20 mouse cellular contexts compared by ENCODE assay signal in genomic region chr8:10199301-10199700, GRCm38 (mm10). TPM values are rescaled to one million over a fixed set of nuclear protein-coding genes. Genes with fewer than 3 reads are reported as not detected.
A peak's percentile ranks its signal among the peaks of the same experiment; 100 is the strongest.
DNase-seq lines count a peak whose midpoint lies in the region; ATAC-seq lines count a peak whose summit lies in the region.
"Had no signal": no experiment of that assay in that cellular context is flagged by ENCODE, and none has a peak within 500 bp of the region (broad histone marks: within the 10 kb centered on the region; RNA-seq: fewer than 3 reads in every experiment).

No protein-coding gene starts in this region.

- no peaks in the 10 kb centered on the region for H3K36me3 ChIP-seq in forebrain, embryonic 16.5 days (ENCODE audit: control insufficient read depth, insufficient read depth)
- H3K36me3 ChIP-seq in forebrain, embryonic 12.5 days (replicated peaks) = no peaks in the 10 kb centered on the region
- H3K36me3 ChIP-seq: heart, embryonic 15.5 days; limb, embryonic 12.5 days had no signal

- peak overlapping the region; percentile 4; the same call in 1 of the 2 replicates for H3K4me2 ChIP-seq in forebrain, embryonic 16.5 days (ENCODE audit: low read length)
- H3K4me2 ChIP-seq in forebrain, embryonic 12.5 days = no peak overlapping the region
- H3K4me2 ChIP-seq: heart, embryonic 15.5 days; limb, embryonic 12.5 days had no signal

- peaks cover 19% of the 10 kb centered on the region for H3K4me1 ChIP-seq in forebrain, embryonic 16.5 days (replicated peaks; ENCODE audit: control insufficient read depth, insufficient read depth, low read length)
- H3K4me1 ChIP-seq in forebrain, embryonic 12.5 days = peaks cover 16% of the 10 kb centered on the region; the same call in 1 of the 2 replicates
- H3K4me1 ChIP-seq: heart, embryonic 15.5 days; limb, embryonic 12.5 days had no signal

- H3K27me3 ChIP-seq in forebrain, embryonic 16.5 days (replicated peaks; ENCODE audit: control insufficient read depth, insufficient read depth, low read length) = no peaks in the 10 kb centered on the region
- no peaks in the 10 kb centered on the region for H3K27me3 ChIP-seq in forebrain, embryonic 12.5 days
- H3K27me3 ChIP-seq: heart, embryonic 15.5 days; limb, embryonic 12.5 days had no signal

- no peak overlapping the region for H3K27ac ChIP-seq in forebrain, embryonic 16.5 days (ENCODE audit: low read length)
- H3K27ac ChIP-seq in forebrain, embryonic 12.5 days = no peak overlapping the region
- H3K27ac ChIP-seq: gastrocnemius, adult 2 months; heart, embryonic 15.5 days; left cerebral cortex, adult 2 months; limb, embryonic 12.5 days; liver, embryonic 14.5 days had no signal

- no peak overlapping the region for H3K4me3 ChIP-seq in forebrain, embryonic 16.5 days (replicated peaks; ENCODE audit: low read length)
- H3K4me3 ChIP-seq in forebrain, embryonic 12.5 days (replicated peaks) = no peak overlapping the region
- H3K4me3 ChIP-seq: gastrocnemius, adult 2 months; heart, embryonic 15.5 days; left cerebral cortex, adult 2 months; limb, embryonic 12.5 days had no signal

- DNase-seq in layer of hippocampus, adult 9-11 months = peak; percentile 26
- no peak for DNase-seq in layer of hippocampus, postnatal 25 days (ENCODE audit: extremely low spot score in 1 of 2, low spot score in 1 of 2)
- peak; percentile 18 for DNase-seq in right cerebral cortex, postnatal 4 days
- DNase-seq in right cerebral cortex, adult 18-20 months = no peak
- DNase-seq in heart, adult 9 months (ENCODE audit: low spot score in 2 of 2) = no peak
- DNase-seq in heart, postnatal 4 days = no peak
- DNase-seq: adrenal gland, postnatal 14 days; B cell, adult 2 months; cerebellum, adult 9-11 months; gastrocnemius, adult 2 months; kidney, postnatal 14 days; thymus, postnatal 14 days had no signal

- peak; percentile 29; the same call in 1 of the 2 replicates for ATAC-seq in forebrain, embryonic 16.5 days
- ATAC-seq in forebrain, embryonic 12.5 days (ENCODE audit: low FRiP score) = no peak
- ATAC-seq: lung, postnatal 0 days had no signal

- WGBS in forebrain, embryonic 16.5 days = 60% methylated on average over 5 of the region's 5 CpGs
- WGBS in forebrain, embryonic 12.5 days = 87% methylated on average over 5 of the region's 5 CpGs

- no peak overlapping the region for H3K9ac ChIP-seq in forebrain, embryonic 16.5 days (replicated peaks; ENCODE audit: low read depth, low read length)
- no peak overlapping the region for H3K9ac ChIP-seq in forebrain, embryonic 12.5 days
- H3K9ac ChIP-seq: heart, embryonic 15.5 days; limb, embryonic 12.5 days; liver, embryonic 14.5 days had no signal

- no peaks in the 10 kb centered on the region for H3K9me3 ChIP-seq in forebrain, embryonic 16.5 days (ENCODE audit: control insufficient read depth, low read length)
- no peaks in the 10 kb centered on the region for H3K9me3 ChIP-seq in forebrain, embryonic 12.5 days
- H3K9me3 ChIP-seq: heart, embryonic 15.5 days; limb, embryonic 12.5 days had no signal

RNA-seq across cellular contexts. Expression of gene Myo16, which starts 45.6 kb away (rescaled TPM):
- 3.4 and 5.8 TPM in 2 replicates for polyA plus RNA-seq in forebrain, embryonic 16.5 days (2015; fragmentation: Nextera tagmentation; extraction: Ambion mirVana)
- 1.8 TPM in 2 replicates for polyA plus RNA-seq in forebrain, embryonic 12.5 days (2016; fragmentation: Nextera tagmentation; extraction: Ambion mirVana)
- 10 to 100 TPM; 27.4 to 28.0 TPM for total RNA-seq in layer of hippocampus, postnatal 25 days (2021)
- total RNA-seq in heart, postnatal 4 days (2021) = 10 to 100 TPM; 15.7 to 18.7 TPM
- total RNA-seq: adrenal gland, postnatal 14 days; megakaryocyte progenitor cell, adult 5-6 weeks had no signal

Comparison
In these comparisons a context has a peak if more than half of its experiments do, and no peak if none do; other contexts are left out.
1. DNase-seq: peak in layer of hippocampus, adult 9-11 months (single experiment) and right cerebral cortex, postnatal 4 days (single experiment); none in layer of hippocampus, postnatal 25 days (0 of 2), right cerebral cortex, adult 18-20 months (single experiment), heart, adult 9 months (0 of 2) and heart, postnatal 4 days (single experiment).